7 mouse cellular contexts compared by ENCODE assay signal in the genomic region with DNA sequence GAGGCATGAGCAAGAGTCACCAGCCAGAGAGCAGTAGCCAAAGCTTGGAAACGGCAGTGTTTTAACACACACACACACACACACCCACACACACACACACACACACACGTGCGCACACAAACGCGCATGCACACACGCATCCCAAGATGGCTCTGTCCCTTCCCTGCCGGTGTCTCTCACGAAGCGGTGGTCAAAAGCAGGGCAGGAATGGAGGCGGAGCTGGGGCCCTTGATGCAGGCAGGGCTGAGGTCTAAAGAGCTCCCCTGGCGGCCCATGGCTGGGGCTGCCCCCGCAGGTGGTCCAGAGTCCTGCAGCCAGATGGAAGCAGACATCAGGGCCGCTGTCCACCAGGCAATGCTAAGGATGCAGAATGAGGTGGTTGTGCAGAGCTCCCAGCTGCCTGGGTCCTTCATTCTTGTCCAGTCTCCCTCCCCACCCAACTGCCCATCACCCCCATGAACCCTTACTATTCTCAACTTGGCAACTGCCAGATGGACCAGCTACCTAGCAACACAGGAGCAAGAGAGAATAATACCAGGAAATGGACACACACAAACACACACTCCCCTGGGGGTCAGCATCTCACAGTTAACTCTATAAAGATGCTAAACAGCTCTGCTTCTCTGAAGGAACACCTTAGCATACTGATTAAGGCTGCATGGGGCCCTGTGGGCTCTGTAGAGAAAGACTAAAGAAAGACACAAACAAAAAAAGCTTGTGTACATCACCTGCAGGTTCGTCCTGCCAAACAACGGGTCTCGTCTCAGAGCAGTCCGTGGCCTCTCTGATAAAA. TPM values are rescaled to one million over a fixed set of nuclear protein-coding genes. Genes with fewer than 3 reads are reported as not detected.
A peak's percentile ranks its signal among the peaks of the same experiment; 100 is the strongest.
DNase-seq lines count a peak whose midpoint lies in the region; ATAC-seq and TF ChIP-seq lines count a peak whose summit lies in the region.

A gene (minus strand): TSS at position 209 of the 793 bp plus-strand sequence.

- H3K36me3 ChIP-seq in lung, embryonic 15.5 days, result no peaks in the 10 kb centered on the region
- H3K36me3 ChIP-seq in forebrain, embryonic 12.5 days (replicated peaks), result no peaks in the 10 kb centered on the region
- H3K36me3 ChIP-seq in midbrain, embryonic 11.5 days (ENCODE audit: control insufficient read depth, insufficient read depth, low read length), result no peaks in the 10 kb centered on the region

- H3K27ac ChIP-seq in lung, embryonic 15.5 days, result no peak within 1 kb of the TSS
- H3K27ac ChIP-seq in forebrain, embryonic 12.5 days, result peak within 1 kb of the TSS; percentile 56; the same call in 1 of the 2 replicates
- H3K27ac ChIP-seq in layer of hippocampus, adult 2 months, result peak within 1 kb of the TSS; percentile 98
- H3K27ac ChIP-seq in midbrain, embryonic 11.5 days (ENCODE audit: low read depth, low read length), result peak within 1 kb of the TSS; percentile 25; the same call in 1 of the 2 replicates

- H3K4me2 ChIP-seq in lung, embryonic 15.5 days, result peak within 1 kb of the TSS; percentile 45
- H3K4me2 ChIP-seq in forebrain, embryonic 12.5 days, result peak within 1 kb of the TSS; percentile 74
- H3K4me2 ChIP-seq in midbrain, embryonic 11.5 days, result peak within 1 kb of the TSS; percentile 87

- H3K9me3 ChIP-seq in lung, embryonic 15.5 days, result peaks cover 2% of the 10 kb centered on the region; the same call in 1 of the 2 replicates
- H3K9me3 ChIP-seq in forebrain, embryonic 12.5 days, result 0 out of 2 replicates have a peak, but pooled peaks cover 6% of the 10 kb centered on the region
- H3K9me3 ChIP-seq in midbrain, embryonic 11.5 days (ENCODE audit: control insufficient read depth, low read length), result no peaks in the 10 kb centered on the region

- no peak for DNase-seq in lung, postnatal 10 days
- DNase-seq in layer of hippocampus, adult 2 months (ENCODE audit: low spot score in 2 of 2), result peak; percentile 66 to 70
- peak; percentile 96 for DNase-seq in midbrain, embryonic 11.5 days (ENCODE audit: low spot score, missing footprints)
- no peak for DNase-seq in spleen, postnatal 4 days (ENCODE audit: low spot score in 2 of 2)
- no peak for DNase-seq in T-cell, adult 2 months (ENCODE audit: low spot score)

- no peak for ATAC-seq in lung, embryonic 15.5 days (ENCODE audit: borderline replicate concordance, extremely low read depth, low FRiP score, low TSS enrichment)
- peak; percentile 59 for ATAC-seq in forebrain, embryonic 12.5 days (ENCODE audit: low FRiP score)
- peak; percentile 84 for ATAC-seq in midbrain, embryonic 11.5 days (ENCODE audit: low FRiP score)

- peak; percentile 52 for TF ChIP-seq CTCF in layer of hippocampus, adult 2 months (conservative IDR thresholded peaks at IDR 0.05)

- H3K27me3 ChIP-seq in lung, embryonic 15.5 days, result peaks cover 27% of the 10 kb centered on the region
- peaks cover 26% of the 10 kb centered on the region for H3K27me3 ChIP-seq in forebrain, embryonic 12.5 days
- no peaks in the 10 kb centered on the region for H3K27me3 ChIP-seq in midbrain, embryonic 11.5 days (ENCODE audit: control insufficient read depth, insufficient read depth, low read length)

- no peak within 1 kb of the TSS for H3K9ac ChIP-seq in lung, embryonic 15.5 days
- H3K9ac ChIP-seq in forebrain, embryonic 12.5 days, result peak within 1 kb of the TSS; percentile 61
- H3K9ac ChIP-seq in midbrain, embryonic 11.5 days (ENCODE audit: low read length), result peak within 1 kb of the TSS; percentile 75

- H3K4me3 ChIP-seq in lung, embryonic 15.5 days, result no peak within 1 kb of the TSS
- peak within 1 kb of the TSS; percentile 49 for H3K4me3 ChIP-seq in forebrain, embryonic 12.5 days (replicated peaks)
- peak within 1 kb of the TSS; percentile 76 for H3K4me3 ChIP-seq in layer of hippocampus, adult 2 months
- H3K4me3 ChIP-seq in midbrain, embryonic 11.5 days (ENCODE audit: low read depth, low read length), result peak within 1 kb of the TSS; percentile 53

- WGBS in lung, embryonic 15.5 days, result 11% methylated on average over 17 of the region's 17 CpGs
- 7% methylated on average over 17 of the region's 17 CpGs for WGBS in forebrain, embryonic 12.5 days
- 6% methylated on average over 17 of the region's 17 CpGs for WGBS in midbrain, embryonic 11.5 days

- H3K4me1 ChIP-seq in lung, embryonic 15.5 days, result no peaks in the 10 kb centered on the region
- H3K4me1 ChIP-seq in forebrain, embryonic 12.5 days, result peaks cover 15% of the 10 kb centered on the region
- peaks cover 3% of the 10 kb centered on the region for H3K4me1 ChIP-seq in midbrain, embryonic 11.5 days (ENCODE audit: control insufficient read depth, insufficient read depth, low read length)

RNA-seq across cellular contexts. Expression of the gene that starts here (rescaled TPM):
- 0.03 and 0.26 TPM in 2 replicates for polyA plus RNA-seq in lung, embryonic 15.5 days (2015; fragmentation: Nextera tagmentation; extraction: Ambion mirVana)
- polyA plus RNA-seq in forebrain, embryonic 12.5 days (2016; fragmentation: Nextera tagmentation; extraction: Ambion mirVana), result 1.00 and 1.3 TPM in 2 replicates
- total RNA-seq in layer of hippocampus, adult 2 months (2021), result 100 to 1,000 TPM; 126 to 139 TPM
- polyA plus RNA-seq in midbrain, embryonic 11.5 days (2014; fragmentation: Nextera tagmentation; extraction: Ambion mirVana), result 1.5 and 1.6 TPM in 2 replicates

Comparison
In these comparisons a context has a peak if more than half of its experiments do, and no peak if none do; other contexts are left out.
1. DNase-seq: peak in layer of hippocampus, adult 2 months (2 of 2) and midbrain, embryonic 11.5 days (single experiment); none in lung, postnatal 10 days (single experiment), spleen, postnatal 4 days (0 of 2) and T-cell, adult 2 months (single experiment).
2. Peak in every context shown above with its lines, with median percentiles within 50 percentile points of each other: H3K4me2 ChIP-seq.